Mouse (Mus musculus): Measurements from ENCODE around the gene Nprl3. TPM values are rescaled to one million over a fixed set of nuclear protein-coding genes. Genes with fewer than 3 reads are reported as not detected.

Gene Nprl3
- polyA plus RNA-seq, 1 experiment = 49.4 TPM

GRCm38 (mm10) chr11:32244617-32245016 is 22.9 kb downstream of the Nprl3 start:
- TF ChIP-seq POLR2A (IDR thresholded peaks at IDR 0.05; ENCODE audit: low read depth, low read length) = no peak
- no peak for TF ChIP-seq CTCF (IDR thresholded peaks at IDR 0.05; ENCODE audit: borderline replicate concordance, insufficient read depth, low read length)
- H3K27ac ChIP-seq (ENCODE audit: insufficient read depth, low read length) = no peak overlapping the region

GRCm38 (mm10) chr11:32244064-32244463 is 23.4 kb downstream of the Nprl3 start:
- no peak overlapping the region for H3K27ac ChIP-seq (ENCODE audit: insufficient read depth, low read length)
- no peak overlapping the region for H3K4me3 ChIP-seq (ENCODE audit: insufficient read depth, low read length)
- no peaks in the 10 kb centered on the region for H3K4me1 ChIP-seq (ENCODE audit: control insufficient read depth, insufficient read depth, low read length)
- TF ChIP-seq POLR2A (IDR thresholded peaks at IDR 0.05; ENCODE audit: low read depth, low read length) (no peak), CTCF (IDR thresholded peaks at IDR 0.05; ENCODE audit: borderline replicate concordance, insufficient read depth, low read length) (no peak)

More at GRCm38 (mm10) chr11:32244617-32245016, 22.9 kb downstream of the Nprl3 start:
- Histone ChIP-seq H3K4me3 (ENCODE audit: insufficient read depth, low read length) (no peak overlapping the region), H3K4me1 (ENCODE audit: control insufficient read depth, insufficient read depth, low read length) (no peaks in the 10 kb centered on the region)

GRCm38 (mm10) chr11:32243205-32243955 is 24.1 kb downstream of the Nprl3 start:
- Histone ChIP-seq H3K4me3 (ENCODE audit: insufficient read depth, low read length) (no peak overlapping the region), H3K27ac (ENCODE audit: insufficient read depth, low read length) (no peak overlapping the region), H3K4me1 (ENCODE audit: control insufficient read depth, insufficient read depth, low read length) (no peaks in the 10 kb centered on the region)
- TF ChIP-seq POLR2A (IDR thresholded peaks at IDR 0.05; ENCODE audit: low read depth, low read length) = no peak
- no peak for TF ChIP-seq CTCF (IDR thresholded peaks at IDR 0.05; ENCODE audit: borderline replicate concordance, insufficient read depth, low read length)

GRCm38 (mm10) chr11:32242209-32242608 is 25.3 kb downstream of the Nprl3 start:
- TF ChIP-seq CTCF (IDR thresholded peaks at IDR 0.05; ENCODE audit: borderline replicate concordance, insufficient read depth, low read length) = no peak
- TF ChIP-seq POLR2A (IDR thresholded peaks at IDR 0.05; ENCODE audit: low read depth, low read length) = no peak
- no peak overlapping the region for H3K27ac ChIP-seq (ENCODE audit: insufficient read depth, low read length)
- no peak overlapping the region for H3K4me3 ChIP-seq (ENCODE audit: insufficient read depth, low read length)
- H3K4me1 ChIP-seq (ENCODE audit: control insufficient read depth, insufficient read depth, low read length) = no peaks in the 10 kb centered on the region

- TF ChIP-seq CTCF (IDR thresholded peaks at IDR 0.05; ENCODE audit: borderline replicate concordance, insufficient read depth, low read length) = no peak
- no peak for TF ChIP-seq POLR2A (IDR thresholded peaks at IDR 0.05; ENCODE audit: low read depth, low read length)
- Histone ChIP-seq H3K4me3 (ENCODE audit: insufficient read depth, low read length) (no peak overlapping the region), H3K27ac (ENCODE audit: insufficient read depth, low read length) (no peak overlapping the region)
Measured at GRCm38 (mm10) chr11:32241391-32241790, 26.1 kb downstream of the Nprl3 start.

GRCm38 (mm10) chr11:32238093-32238860 is 29.2 kb downstream of the Nprl3 start:
- peak; percentile 94 for TF ChIP-seq CTCF (IDR thresholded peaks at IDR 0.05; ENCODE audit: borderline replicate concordance, insufficient read depth, low read length)
- TF ChIP-seq POLR2A (IDR thresholded peaks at IDR 0.05; ENCODE audit: low read depth, low read length) = no peak
- Histone ChIP-seq H3K4me3 (ENCODE audit: insufficient read depth, low read length) (no peak overlapping the region), H3K27ac (ENCODE audit: insufficient read depth, low read length) (no peak overlapping the region), H3K4me1 (ENCODE audit: control insufficient read depth, insufficient read depth, low read length) (no peaks in the 10 kb centered on the region)

More at GRCm38 (mm10) chr11:32241391-32241790, 26.1 kb downstream of the Nprl3 start:
- H3K4me1 ChIP-seq (ENCODE audit: control insufficient read depth, insufficient read depth, low read length) = no peaks in the 10 kb centered on the region

- no peak overlapping the region for H3K4me3 ChIP-seq (ENCODE audit: insufficient read depth, low read length)
- H3K4me1 ChIP-seq (ENCODE audit: control insufficient read depth, insufficient read depth, low read length) = no peaks in the 10 kb centered on the region
- H3K27ac ChIP-seq (ENCODE audit: insufficient read depth, low read length) = no peak overlapping the region
- TF ChIP-seq POLR2A (IDR thresholded peaks at IDR 0.05; ENCODE audit: low read depth, low read length) (no peak), CTCF (IDR thresholded peaks at IDR 0.05; ENCODE audit: borderline replicate concordance, insufficient read depth, low read length) (no peak)
Measured at GRCm38 (mm10) chr11:32237411-32237795, 30.1 kb downstream of the Nprl3 start.

GRCm38 (mm10) chr11:32236712-32237410 is 30.6 kb downstream of the Nprl3 start:
- no peak for TF ChIP-seq POLR2A (IDR thresholded peaks at IDR 0.05; ENCODE audit: low read depth, low read length)
- peak; percentile 34; the same call in 1 of the 2 replicates for TF ChIP-seq CTCF (IDR thresholded peaks at IDR 0.05; ENCODE audit: borderline replicate concordance, insufficient read depth, low read length)
- H3K4me1 ChIP-seq (ENCODE audit: control insufficient read depth, insufficient read depth, low read length) = no peaks in the 10 kb centered on the region
- no peak overlapping the region for H3K27ac ChIP-seq (ENCODE audit: insufficient read depth, low read length)
- H3K4me3 ChIP-seq (ENCODE audit: insufficient read depth, low read length) = no peak overlapping the region

- Histone ChIP-seq H3K4me3 (ENCODE audit: insufficient read depth, low read length) (no peak overlapping the region), H3K27ac (ENCODE audit: insufficient read depth, low read length) (no peak overlapping the region), H3K4me1 (ENCODE audit: control insufficient read depth, insufficient read depth, low read length) (no peaks in the 10 kb centered on the region)
- TF ChIP-seq POLR2A (IDR thresholded peaks at IDR 0.05; ENCODE audit: low read depth, low read length) (no peak), CTCF (IDR thresholded peaks at IDR 0.05; ENCODE audit: borderline replicate concordance, insufficient read depth, low read length) (no peak)
Measured at GRCm38 (mm10) chr11:32236132-32236531, 31.4 kb downstream of the Nprl3 start.

All from embryonic fibroblast, embryonic 13.5 days (primary cell).